Mouse (Mus musculus) heart, embryonic 16.5 days (tissue): ENCODE results near the gene Lingo1. TPM values are rescaled to one million over a fixed set of nuclear protein-coding genes. Genes with fewer than 3 reads are reported as not detected.

Source experiments
- ATAC-seq: fragments of 200-750 bp; cut with Nextera tagmentation; replicated peaks from 2 replicates; pipeline ENCODE4 v1.8.0; 2017; ENCODE audit warnings: moderate number of reproducible peaks; ENCODE audit not compliant: insufficient read depth, low FRiP score; ENCODE audit errors: extremely low read depth
- H3K27ac ChIP-seq: fragments of 300-500 bp; sonication (generic); 2 replicates; pipeline ENCODE4 v1.5.1; 2014; ENCODE audit warnings: mild to moderate bottlenecking, low read length, control low read depth, moderate library complexity
- H3K27me3 ChIP-seq: fragments of 300-500 bp; sonication (generic); 2 replicates; pipeline ENCODE4 v1.6.1; 2014; ENCODE audit warnings: low read length, mixed read lengths; ENCODE audit not compliant: control insufficient read depth, insufficient read depth
- H3K36me3 ChIP-seq: fragments of 300-500 bp; sonication (generic); 2 replicates; pipeline ENCODE4 v1.6.1; 2014; ENCODE audit not compliant: control insufficient read depth, insufficient read depth
- H3K4me1 ChIP-seq: fragments of 300-500 bp; sonication (generic); 2 replicates; pipeline ENCODE4 v1.6.1; 2014; ENCODE audit warnings: low read length, mixed read lengths; ENCODE audit not compliant: control insufficient read depth, insufficient read depth
- H3K4me2 ChIP-seq: fragments of 300-500 bp; sonication (generic); 2 replicates; pipeline ENCODE4 v1.6.1; 2014; ENCODE audit warnings: low read depth, mild to moderate bottlenecking, control low read depth, low read length
- H3K4me3 ChIP-seq: fragments of 300-500 bp; sonication (generic); 2 replicates; pipeline ENCODE4 v1.5.1; 2014; ENCODE audit warnings: mild to moderate bottlenecking, control low read depth, low read length
- H3K9ac ChIP-seq: fragments of 300-500 bp; sonication (generic); 2 replicates; pipeline ENCODE4 v1.6.1; 2014; ENCODE audit warnings: low read length, control low read depth
- H3K9me3 ChIP-seq: fragments of 300-500 bp; sonication (generic); replicated peaks from 2 replicates; pipeline ENCODE4 v1.6.1; 2016; ENCODE audit warnings: low read length; ENCODE audit not compliant: control insufficient read depth
- WGBS: fragments of 180-500 bp; shearing (Covaris S2); extraction: QIAGEN DNeasy Blood & Tissue Kit; methylation state at CpG from one replicate; pipeline ENCODE4 v1.1.7; 2014; 5-methylcytosine and 5-hydroxymethylcytosine counted together
- polyA plus RNA-seq: library from polyadenylated mRNA; unstranded; fragments of >200 nt; fragmentation: Nextera tagmentation; extraction: Ambion mirVana; gene quantifications from 2 replicates; pipeline ENCODE4 v1.2.1, GENCODE M21; 2015

Lingo1 gene
- polyA plus RNA-seq, 1 experiment from 2014 or later: 1.8 TPM

GRCm38 (mm10) chr9:56600655-56601054 lies 195.6 kb downstream of the Lingo1 start:
- no peak for ATAC-seq
- Histone ChIP-seq H3K4me1 (peaks cover 5% of the 10 kb centered on the region), H3K27me3 (no peaks in the 10 kb centered on the region), H3K36me3 (no peaks in the 10 kb centered on the region), H3K4me2 (no peak overlapping the region), H3K9me3 (no peaks in the 10 kb centered on the region), H3K27ac (no peak overlapping the region), H3K4me3 (no peak overlapping the region), H3K9ac (no peak overlapping the region)
- WGBS: 66% methylated on average over 11 of the region's 11 CpGs

GRCm38 (mm10) chr9:56592639-56593038 lies 203.6 kb downstream of the Lingo1 start:
- no peak overlapping the region for H3K9ac ChIP-seq
- H3K4me1 ChIP-seq: no peaks in the 10 kb centered on the region
- no peak for ATAC-seq
- 81% methylated on average over 7 of the region's 7 CpGs for WGBS
- no peaks in the 10 kb centered on the region for H3K36me3 ChIP-seq
- no peak overlapping the region for H3K27ac ChIP-seq
- no peaks in the 10 kb centered on the region for H3K27me3 ChIP-seq
- no peaks in the 10 kb centered on the region for H3K9me3 ChIP-seq
- no peak overlapping the region for H3K4me3 ChIP-seq
- no peak overlapping the region for H3K4me2 ChIP-seq

- Histone ChIP-seq H3K36me3 (no peaks in the 10 kb centered on the region), H3K4me1 (no peaks in the 10 kb centered on the region), H3K9me3 (no peaks in the 10 kb centered on the region), H3K27ac (no peak overlapping the region), H3K4me3 (no peak overlapping the region), H3K27me3 (no peaks in the 10 kb centered on the region; the same call in 1 of the 2 replicates), H3K9ac (no peak overlapping the region), H3K4me2 (no peak overlapping the region)
- no peak for ATAC-seq
- 73% methylated on average over 8 of the region's 8 CpGs for WGBS
Observed at GRCm38 (mm10) chr9:56591248-56591888, 204.9 kb downstream of the Lingo1 start.

GRCm38 (mm10) chr9:56589762-56590161 lies 206.5 kb downstream of the Lingo1 start:
- H3K9me3 ChIP-seq: no peaks in the 10 kb centered on the region
- H3K27ac ChIP-seq: no peak overlapping the region
- no peaks in the 10 kb centered on the region for H3K4me1 ChIP-seq
- 62% methylated on average over 5 of the region's 5 CpGs for WGBS
- no peak overlapping the region for H3K9ac ChIP-seq
- H3K4me3 ChIP-seq: no peak overlapping the region
- no peaks in the 10 kb centered on the region for H3K36me3 ChIP-seq
- no peak overlapping the region for H3K4me2 ChIP-seq
- no peaks in the 10 kb centered on the region; the same call in 1 of the 2 replicates for H3K27me3 ChIP-seq
- no peak for ATAC-seq

GRCm38 (mm10) chr9:56584043-56584424 lies 212.2 kb downstream of the Lingo1 start:
- H3K4me2 ChIP-seq: no peak overlapping the region
- no peaks in the 10 kb centered on the region for H3K36me3 ChIP-seq
- 73% methylated on average over 7 of the region's 7 CpGs for WGBS
- H3K9ac ChIP-seq: no peak overlapping the region
- ATAC-seq: no peak
- no peak overlapping the region for H3K4me3 ChIP-seq
- H3K9me3 ChIP-seq: no peaks in the 10 kb centered on the region
- H3K27me3 ChIP-seq: no peaks in the 10 kb centered on the region; the same call in none of the 2 replicates
- H3K4me1 ChIP-seq: 0 out of 2 replicates have a peak, but pooled peaks cover 4% of the 10 kb centered on the region
- no peak overlapping the region for H3K27ac ChIP-seq

GRCm38 (mm10) chr9:56583139-56584042 lies 212.9 kb downstream of the Lingo1 start:
- no peaks in the 10 kb centered on the region for H3K36me3 ChIP-seq
- H3K27ac ChIP-seq: no peak overlapping the region
- H3K9me3 ChIP-seq: no peaks in the 10 kb centered on the region
- no peak overlapping the region for H3K9ac ChIP-seq
- H3K27me3 ChIP-seq: no peaks in the 10 kb centered on the region; the same call in none of the 2 replicates
- H3K4me1 ChIP-seq: 0 out of 2 replicates have a peak, but pooled peaks cover 4% of the 10 kb centered on the region
- no peak overlapping the region for H3K4me2 ChIP-seq
- 65% methylated on average over 11 of the region's 11 CpGs for WGBS
- ATAC-seq: no peak
- no peak overlapping the region for H3K4me3 ChIP-seq

- no peaks in the 10 kb centered on the region for H3K9me3 ChIP-seq
- no peak overlapping the region for H3K4me2 ChIP-seq
- no peak overlapping the region for H3K27ac ChIP-seq
- no peaks in the 10 kb centered on the region; the same call in none of the 2 replicates for H3K27me3 ChIP-seq
- H3K36me3 ChIP-seq: no peaks in the 10 kb centered on the region
- no peak overlapping the region for H3K9ac ChIP-seq
- 52% methylated on average over 8 of the region's 8 CpGs for WGBS
- no peak overlapping the region for H3K4me3 ChIP-seq
- ATAC-seq: no peak
- 0 out of 2 replicates have a peak, but pooled peaks cover 4% of the 10 kb centered on the region for H3K4me1 ChIP-seq
Observed at GRCm38 (mm10) chr9:56582628-56583027, 213.6 kb downstream of the Lingo1 start.

GRCm38 (mm10) chr9:56581700-56582099 lies 214.6 kb downstream of the Lingo1 start:
- Histone ChIP-seq H3K9me3 (no peaks in the 10 kb centered on the region), H3K4me3 (no peak overlapping the region), H3K36me3 (no peaks in the 10 kb centered on the region), H3K27me3 (no peaks in the 10 kb centered on the region; the same call in none of the 2 replicates), H3K9ac (no peak overlapping the region), H3K4me2 (no peak overlapping the region), H3K27ac (no peak overlapping the region), H3K4me1 (0 out of 2 replicates have a peak, but pooled peaks cover 4% of the 10 kb centered on the region)
- WGBS: 52% methylated on average over 3 of the region's 3 CpGs
- no peak for ATAC-seq

GRCm38 (mm10) chr9:56581016-56581415 lies 215.3 kb downstream of the Lingo1 start:
- Histone ChIP-seq H3K4me1 (0 out of 2 replicates have a peak, but pooled peaks cover 4% of the 10 kb centered on the region), H3K9me3 (no peaks in the 10 kb centered on the region), H3K27ac (no peak overlapping the region), H3K9ac (no peak overlapping the region), H3K4me2 (no peak overlapping the region), H3K27me3 (no peaks in the 10 kb centered on the region; the same call in 1 of the 2 replicates), H3K4me3 (no peak overlapping the region), H3K36me3 (no peaks in the 10 kb centered on the region)
- WGBS: 77% methylated on average over 8 of the region's 8 CpGs
- no peak for ATAC-seq
